Mouse (Mus musculus) thymus, adult 2 months (tissue): ENCODE data around the gene 4933402J07Rik. TPM values are rescaled to one million over a fixed set of nuclear protein-coding genes. Genes with fewer than 3 reads are reported as not detected.

Source experiments
- DNase-seq: peaks from one replicate; pipeline ENCODE4 v3.0.0; 2021
- H3K27ac ChIP-seq: fragments of 200-500 bp; 2 replicates; pipeline ENCODE4 v1.5.1; 2012; ENCODE audit warnings: low read length, control low read depth; ENCODE audit not compliant: control insufficient read depth, insufficient read depth
- H3K27me3 ChIP-seq: fragments of 200-500 bp; 2 replicates; pipeline ENCODE4 v1.6.1; 2012; ENCODE audit warnings: mild to moderate bottlenecking, low read length, moderate library complexity, mixed read lengths; ENCODE audit not compliant: control insufficient read depth, insufficient read depth
- H3K36me3 ChIP-seq: fragments of 200-500 bp; 2 replicates; pipeline ENCODE4 v1.6.1; 2012; ENCODE audit warnings: mild to moderate bottlenecking, low read length, moderate library complexity; ENCODE audit not compliant: control insufficient read depth, insufficient read depth
- H3K4me1 ChIP-seq: fragments of 200-500 bp; replicated peaks from 2 replicates; pipeline ENCODE4 v1.6.1; 2012; ENCODE audit warnings: low read length; ENCODE audit not compliant: control insufficient read depth, insufficient read depth
- H3K4me3 ChIP-seq: fragments of 200-500 bp; 2 replicates; pipeline ENCODE4 v1.5.1; 2012; ENCODE audit warnings: mild to moderate bottlenecking, low read length, control low read depth, moderate library complexity; ENCODE audit not compliant: control insufficient read depth, insufficient read depth
- CTCF ChIP-seq: fragments of 200-500 bp; IDR thresholded peaks from 2 replicates; pipeline ENCODE4 v1.5.1; 2012; ENCODE audit warnings: mild to moderate bottlenecking, control low read depth, low read length, moderate library complexity, borderline replicate concordance; ENCODE audit not compliant: control insufficient read depth, poor library complexity, insufficient read depth; ENCODE audit errors: extremely low read depth
- POLR2A ChIP-seq: fragments of 200-500 bp; IDR thresholded peaks from 2 replicates; pipeline ENCODE4 v1.6.1; 2012; ENCODE audit warnings: mild to moderate bottlenecking, low read length, control low read depth, moderate library complexity; ENCODE audit not compliant: control insufficient read depth, poor library complexity, insufficient read depth; ENCODE audit errors: extremely low read depth
- WGBS: fragments of 180-500 bp; shearing (Covaris S2); methylation state at CpG from one replicate; pipeline ENCODE4 v1.1.7; 2018; 5-methylcytosine and 5-hydroxymethylcytosine counted together
- polyA plus RNA-seq: library from polyadenylated mRNA; depleted of rRNA; stranded (reverse); fragments of >200 nt; gene quantifications from 2 replicates; pipeline ENCODE4 v1.2.3, GENCODE M21; 2012

Gene 4933402J07Rik
- polyA plus RNA-seq, 1 experiment = not detected

DNA sequence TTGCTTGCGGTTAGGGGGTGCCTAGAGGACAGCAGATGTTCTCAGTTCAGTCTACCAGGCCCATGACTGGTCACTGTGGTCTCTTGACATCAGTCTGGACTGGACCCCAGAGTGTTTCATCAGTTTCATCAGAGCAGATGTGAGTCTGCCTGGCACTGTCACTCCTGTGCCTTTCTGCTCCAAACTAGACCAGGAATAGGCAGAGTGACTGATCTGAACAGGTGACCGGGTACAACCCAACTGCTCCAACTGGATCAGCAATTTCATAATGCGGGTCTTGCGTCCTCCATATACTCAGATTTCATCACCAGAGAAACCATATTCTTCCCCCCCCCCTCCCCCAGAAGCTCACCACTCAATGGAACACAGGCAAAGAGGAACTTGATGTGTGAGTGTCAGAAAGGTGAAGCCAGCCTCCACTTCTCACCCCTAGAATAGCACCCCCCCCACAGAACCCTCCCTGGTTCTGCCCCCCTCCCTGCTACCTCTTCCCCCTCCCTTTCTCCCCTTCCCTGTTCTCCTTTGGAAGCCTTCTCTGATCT, 46.1 kb downstream of the 4933402J07Rik start:
- H3K4me1 ChIP-seq = no peaks in the 10 kb centered on the region
- TF ChIP-seq CTCF (no peak), POLR2A (no peak)
- 90% methylated on average over 4 of the region's 4 CpGs for WGBS
- H3K36me3 ChIP-seq = no peaks in the 10 kb centered on the region
- no peak overlapping the region for H3K4me3 ChIP-seq
- H3K27me3 ChIP-seq = no peaks in the 10 kb centered on the region
- H3K27ac ChIP-seq = no peak overlapping the region
- DNase-seq = no peak

DNA sequence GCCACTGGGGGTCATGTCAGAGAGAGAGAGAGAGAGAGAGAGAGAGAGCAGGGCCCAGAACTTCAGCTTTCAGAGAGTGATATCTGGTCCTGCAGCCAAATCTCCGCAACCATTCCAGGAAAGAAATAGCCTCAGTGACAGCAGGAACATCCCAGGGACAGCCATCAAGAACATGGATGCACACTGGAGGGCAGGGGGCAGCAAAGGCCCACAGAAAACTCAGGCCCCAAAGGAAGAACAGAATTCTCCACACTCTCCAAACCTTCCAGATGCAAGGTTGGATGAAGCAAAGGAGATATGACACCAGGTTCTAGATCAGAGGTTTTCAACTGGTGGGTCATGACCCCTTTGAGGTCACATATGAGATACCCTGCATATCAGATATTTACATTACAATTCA, 50.0 kb downstream of the 4933402J07Rik start:
- TF ChIP-seq CTCF = no peak
- TF ChIP-seq POLR2A = no peak
- Histone ChIP-seq H3K4me3 (no peak overlapping the region), H3K36me3 (no peaks in the 10 kb centered on the region), H3K4me1 (no peaks in the 10 kb centered on the region), H3K27ac (no peak overlapping the region), H3K27me3 (no peaks in the 10 kb centered on the region)
- DNase-seq = no peak
- WGBS = 95% methylated on average over 1 of the region's 1 CpGs

DNA sequence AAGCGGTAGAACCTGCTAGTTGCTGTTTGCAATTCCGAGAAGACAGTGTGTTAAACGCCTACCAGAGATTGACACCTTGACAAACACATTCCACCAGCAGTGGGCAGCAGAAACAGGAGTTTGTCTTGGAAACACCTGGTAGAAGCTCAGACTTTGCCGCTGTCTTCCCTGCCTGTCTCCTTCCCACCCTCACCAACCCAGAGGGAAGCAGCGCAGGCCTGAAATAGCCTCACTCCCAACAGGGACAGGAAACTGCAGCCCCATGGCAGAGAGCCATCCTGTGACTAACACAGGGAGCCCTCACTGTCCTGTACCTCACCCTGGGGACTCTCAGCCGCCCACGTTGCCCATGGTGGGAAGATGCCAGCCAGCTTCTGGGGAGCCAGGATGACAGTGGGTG, 55.5 kb downstream of the 4933402J07Rik start:
- Histone ChIP-seq H3K27me3 (no peaks in the 10 kb centered on the region), H3K4me1 (no peaks in the 10 kb centered on the region), H3K4me3 (no peak overlapping the region), H3K27ac (no peak overlapping the region), H3K36me3 (no peaks in the 10 kb centered on the region)
- no peak for TF ChIP-seq POLR2A
- no peak for DNase-seq
- 52% methylated on average over 7 of the region's 7 CpGs for WGBS

- Histone ChIP-seq H3K27me3 (no peaks in the 10 kb centered on the region), H3K4me3 (no peak overlapping the region), H3K36me3 (no peaks in the 10 kb centered on the region), H3K4me1 (no peaks in the 10 kb centered on the region), H3K27ac (no peak overlapping the region)
- TF ChIP-seq CTCF (no peak), POLR2A (no peak)
- WGBS = 69% methylated on average over 2 of the region's 2 CpGs
- no peak for DNase-seq
Observed at GRCm38 (mm10) chr8:87619529-87619928, 55.9 kb downstream of the 4933402J07Rik start.

DNA sequence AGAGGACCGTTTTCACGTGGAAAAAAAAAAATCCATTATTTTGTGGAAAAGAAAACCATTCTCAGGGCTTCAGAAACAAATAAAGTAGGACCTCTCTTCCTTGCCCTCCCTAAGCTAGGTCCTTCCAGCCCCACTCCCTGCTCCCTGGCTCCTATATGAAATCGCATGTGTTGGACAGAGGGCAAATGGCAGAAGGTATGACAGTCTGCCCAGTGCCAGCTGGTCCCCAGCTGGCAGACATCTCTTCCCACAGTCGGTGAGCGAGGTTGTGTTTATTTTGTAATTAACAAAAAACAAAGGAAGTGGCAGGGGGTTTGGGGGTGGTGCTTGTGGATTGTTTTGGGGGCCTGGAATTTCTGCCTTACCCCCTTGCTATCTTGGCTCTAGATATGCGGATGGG, 56.6 kb downstream of the 4933402J07Rik start:
- DNase-seq = no peak
- 84% methylated on average over 6 of the region's 6 CpGs for WGBS
- H3K27ac ChIP-seq = no peak overlapping the region
- TF ChIP-seq POLR2A (no peak), CTCF (no peak)
- no peaks in the 10 kb centered on the region for H3K27me3 ChIP-seq
- H3K4me1 ChIP-seq = no peaks in the 10 kb centered on the region
- H3K36me3 ChIP-seq = no peaks in the 10 kb centered on the region
- no peak overlapping the region for H3K4me3 ChIP-seq

- 92% methylated on average over 12 of the region's 12 CpGs for WGBS
Observed at GRCm38 (mm10) chr8:87621181-87621580, 57.5 kb downstream of the 4933402J07Rik start.

GRCm38 (mm10) chr8:87629656-87630055, 66.0 kb downstream of the 4933402J07Rik start:
- H3K27me3 ChIP-seq = no peaks in the 10 kb centered on the region
- TF ChIP-seq CTCF (no peak), POLR2A (no peak)
- H3K36me3 ChIP-seq = no peaks in the 10 kb centered on the region
- H3K4me1 ChIP-seq = no peaks in the 10 kb centered on the region
- DNase-seq = no peak
- H3K4me3 ChIP-seq = no peak overlapping the region
- no peak overlapping the region for H3K27ac ChIP-seq
- 73% methylated on average over 6 of the region's 6 CpGs for WGBS

More at GRCm38 (mm10) chr8:87621181-87621580, 57.5 kb downstream of the 4933402J07Rik start:
- Histone ChIP-seq H3K4me3 (no peak overlapping the region), H3K36me3 (no peaks in the 10 kb centered on the region), H3K4me1 (no peaks in the 10 kb centered on the region), H3K27ac (no peak overlapping the region), H3K27me3 (no peaks in the 10 kb centered on the region)
- DNase-seq = no peak
- no peak for TF ChIP-seq CTCF
- no peak for TF ChIP-seq POLR2A
